Mouse (Mus musculus): ENCODE measurements around the gene Lnx2. TPM values are rescaled to one million over a fixed set of nuclear protein-coding genes. Genes with fewer than 3 reads are reported as not detected.

Gene Lnx2
- polyA plus RNA-seq, 1 experiment from 2014 or later: 15.4 TPM

- Histone ChIP-seq H3K9me3 (replicated peaks) (0 out of 2 replicates have a peak, but pooled peaks cover 2% of the 10 kb centered on the region), H3K4me3 (replicated peaks) (no peak overlapping the region), H3K36me3 (no peaks in the 10 kb centered on the region), H3K4me1 (no peaks in the 10 kb centered on the region), H3K9ac (no peak overlapping the region), H3K27me3 (no peaks in the 10 kb centered on the region), H3K4me2 (no peak overlapping the region), H3K27ac (no peak overlapping the region)
- 93% methylated on average over 12 of the region's 12 CpGs for WGBS
- no peak for ATAC-seq (replicated peaks; ENCODE audit: low FRiP score)
Observed at GRCm38 (mm10) chr5:146998802-146999201, 77.6 kb downstream of the Lnx2 start.

- no peak for ATAC-seq (replicated peaks; ENCODE audit: low FRiP score)
- 84% methylated on average over 7 of the region's 7 CpGs for WGBS
- H3K9me3 ChIP-seq (replicated peaks): 0 out of 2 replicates have a peak, but pooled peaks cover 2% of the 10 kb centered on the region
- no peaks in the 10 kb centered on the region for H3K36me3 ChIP-seq
- H3K4me1 ChIP-seq: no peaks in the 10 kb centered on the region
- H3K27me3 ChIP-seq: no peaks in the 10 kb centered on the region
- no peak overlapping the region for H3K4me3 ChIP-seq (replicated peaks)
- no peak overlapping the region for H3K27ac ChIP-seq
- H3K9ac ChIP-seq: no peak overlapping the region
- no peak overlapping the region for H3K4me2 ChIP-seq
Observed at GRCm38 (mm10) chr5:146996812-146997211, 79.6 kb downstream of the Lnx2 start.

- Histone ChIP-seq H3K9ac (no peak overlapping the region), H3K27ac (no peak overlapping the region), H3K4me1 (no peaks in the 10 kb centered on the region), H3K36me3 (no peaks in the 10 kb centered on the region), H3K9me3 (replicated peaks) (no peaks in the 10 kb centered on the region), H3K4me3 (replicated peaks) (no peak overlapping the region), H3K4me2 (no peak overlapping the region), H3K27me3 (no peaks in the 10 kb centered on the region)
- ATAC-seq (replicated peaks; ENCODE audit: low FRiP score): no peak
- WGBS: 57% methylated on average over 6 of the region's 6 CpGs
Observed at GRCm38 (mm10) chr5:146994973-146995372, 81.4 kb downstream of the Lnx2 start.

GRCm38 (mm10) chr5:146993509-146993908, 82.9 kb downstream of the Lnx2 start:
- Histone ChIP-seq H3K4me3 (replicated peaks) (no peak overlapping the region), H3K9me3 (replicated peaks) (no peaks in the 10 kb centered on the region), H3K36me3 (no peaks in the 10 kb centered on the region), H3K9ac (no peak overlapping the region), H3K4me2 (no peak overlapping the region), H3K27me3 (no peaks in the 10 kb centered on the region), H3K4me1 (no peaks in the 10 kb centered on the region), H3K27ac (no peak overlapping the region)
- no peak for ATAC-seq (replicated peaks; ENCODE audit: low FRiP score)
- 58% methylated on average over 8 of the region's 8 CpGs for WGBS

GRCm38 (mm10) chr5:146989051-146989450, 87.3 kb downstream of the Lnx2 start:
- H3K4me2 ChIP-seq: no peak overlapping the region
- H3K9me3 ChIP-seq (replicated peaks): no peaks in the 10 kb centered on the region
- no peaks in the 10 kb centered on the region for H3K36me3 ChIP-seq
- WGBS: 51% methylated on average over 5 of the region's 5 CpGs
- H3K27me3 ChIP-seq: peaks cover 24% of the 10 kb centered on the region
- H3K4me3 ChIP-seq (replicated peaks): no peak overlapping the region
- H3K4me1 ChIP-seq: no peaks in the 10 kb centered on the region
- no peak for ATAC-seq (replicated peaks; ENCODE audit: low FRiP score)
- H3K27ac ChIP-seq: no peak overlapping the region
- no peak overlapping the region for H3K9ac ChIP-seq

GRCm38 (mm10) chr5:146987588-146987987, 88.8 kb downstream of the Lnx2 start:
- peaks cover 36% of the 10 kb centered on the region for H3K27me3 ChIP-seq
- no peak for ATAC-seq (replicated peaks; ENCODE audit: low FRiP score)
- no peak overlapping the region for H3K4me2 ChIP-seq
- WGBS: 91% methylated on average over 10 of the region's 10 CpGs
- H3K4me3 ChIP-seq (replicated peaks): no peak overlapping the region
- no peaks in the 10 kb centered on the region for H3K4me1 ChIP-seq
- H3K27ac ChIP-seq: no peak overlapping the region
- H3K9me3 ChIP-seq (replicated peaks): no peaks in the 10 kb centered on the region
- H3K9ac ChIP-seq: no peak overlapping the region
- no peaks in the 10 kb centered on the region for H3K36me3 ChIP-seq

GRCm38 (mm10) chr5:146985725-146986433, 90.5 kb downstream of the Lnx2 start:
- no peaks in the 10 kb centered on the region for H3K9me3 ChIP-seq (replicated peaks)
- H3K36me3 ChIP-seq: no peaks in the 10 kb centered on the region
- H3K4me3 ChIP-seq (replicated peaks): no peak overlapping the region
- ATAC-seq (replicated peaks; ENCODE audit: low FRiP score): no peak
- peak overlapping the region; percentile 31 for H3K4me2 ChIP-seq
- H3K4me1 ChIP-seq: no peaks in the 10 kb centered on the region
- 65% methylated on average over 21 of the region's 21 CpGs for WGBS
- H3K27me3 ChIP-seq: peaks cover 41% of the 10 kb centered on the region
- H3K27ac ChIP-seq: no peak overlapping the region
- no peak overlapping the region for H3K9ac ChIP-seq

GRCm38 (mm10) chr5:146983216-146983615, 93.2 kb downstream of the Lnx2 start:
- H3K9ac ChIP-seq: no peak overlapping the region
- H3K36me3 ChIP-seq: no peaks in the 10 kb centered on the region
- H3K27ac ChIP-seq: no peak overlapping the region
- no peak overlapping the region for H3K4me2 ChIP-seq
- H3K27me3 ChIP-seq: peaks cover 41% of the 10 kb centered on the region
- 8% methylated on average over 8 of the region's 8 CpGs for WGBS
- no peaks in the 10 kb centered on the region for H3K4me1 ChIP-seq
- no peak overlapping the region for H3K4me3 ChIP-seq (replicated peaks)
- ATAC-seq (replicated peaks; ENCODE audit: low FRiP score): no peak; the same call in 1 of the 2 replicates
- H3K9me3 ChIP-seq (replicated peaks): no peaks in the 10 kb centered on the region

GRCm38 (mm10) chr5:146981376-146981775, 95.0 kb downstream of the Lnx2 start:
- WGBS: 85% methylated on average over 6 of the region's 6 CpGs

GRCm38 (mm10) chr5:146974781-146975123, 101.6 kb downstream of the Lnx2 start:
- Histone ChIP-seq H3K4me1 (peaks cover 21% of the 10 kb centered on the region), H3K9ac (no peak overlapping the region), H3K4me3 (replicated peaks) (no peak overlapping the region), H3K27me3 (no peaks in the 10 kb centered on the region), H3K9me3 (replicated peaks) (no peaks in the 10 kb centered on the region), H3K27ac (no peak overlapping the region), H3K36me3 (no peaks in the 10 kb centered on the region), H3K4me2 (peak overlapping the region; percentile 27)
- ATAC-seq (replicated peaks; ENCODE audit: low FRiP score): peak; percentile 37; the same call in 1 of the 2 replicates
- WGBS: 23% methylated on average over 13 of the region's 13 CpGs

More at GRCm38 (mm10) chr5:146981376-146981775, 95.0 kb downstream of the Lnx2 start:
- no peak for ATAC-seq (replicated peaks; ENCODE audit: low FRiP score)
- Histone ChIP-seq H3K4me1 (no peaks in the 10 kb centered on the region), H3K36me3 (no peaks in the 10 kb centered on the region), H3K4me3 (replicated peaks) (no peak overlapping the region), H3K4me2 (no peak overlapping the region), H3K9me3 (replicated peaks) (no peaks in the 10 kb centered on the region), H3K9ac (no peak overlapping the region), H3K27ac (no peak overlapping the region), H3K27me3 (peaks cover 36% of the 10 kb centered on the region)

GRCm38 (mm10) chr5:146973858-146974780, 102.3 kb downstream of the Lnx2 start:
- 57% methylated on average over 25 of the region's 25 CpGs for WGBS
- H3K27ac ChIP-seq: peak overlapping the region; percentile 11
- H3K9ac ChIP-seq: no peak overlapping the region
- peak overlapping the region; percentile 27 for H3K4me2 ChIP-seq
- H3K4me1 ChIP-seq: peaks cover 22% of the 10 kb centered on the region
- no peak overlapping the region for H3K4me3 ChIP-seq (replicated peaks)
- peak; percentile 66 for ATAC-seq (replicated peaks; ENCODE audit: low FRiP score)
- H3K36me3 ChIP-seq: no peaks in the 10 kb centered on the region
- H3K27me3 ChIP-seq: no peaks in the 10 kb centered on the region
- no peaks in the 10 kb centered on the region for H3K9me3 ChIP-seq (replicated peaks)

- H3K9me3 ChIP-seq (replicated peaks): no peaks in the 10 kb centered on the region
- H3K4me3 ChIP-seq (replicated peaks): no peak overlapping the region
- H3K36me3 ChIP-seq: no peaks in the 10 kb centered on the region
- no peak; the same call in 1 of the 2 replicates for ATAC-seq (replicated peaks; ENCODE audit: low FRiP score)
- no peaks in the 10 kb centered on the region for H3K27me3 ChIP-seq
- no peak overlapping the region for H3K27ac ChIP-seq
- 80% methylated on average over 9 of the region's 9 CpGs for WGBS
- no peak overlapping the region for H3K4me2 ChIP-seq
- no peak overlapping the region for H3K9ac ChIP-seq
- peaks cover 26% of the 10 kb centered on the region for H3K4me1 ChIP-seq
Observed at GRCm38 (mm10) chr5:146973353-146973752, 103.0 kb downstream of the Lnx2 start.
